Mouse (Mus musculus) forebrain, embryonic 14.5 days (tissue): ENCODE data around the gene Olfr588-ps1. TPM values are rescaled to one million over a fixed set of nuclear protein-coding genes. Genes with fewer than 3 reads are reported as not detected.
"Not testable (repeated sequence)": the region's sequence is repeated elsewhere in the genome, so short reads cannot be mapped to it uniquely, and the experiment has no call there.

Experiments
- ATAC-seq: fragments of 200-750 bp; cut with Nextera tagmentation; 2 replicates; pipeline ENCODE4 v1.8.0; 2017; ENCODE audit warnings: mild to moderate bottlenecking, moderate library complexity
- DNase-seq: peaks from one replicate; pipeline ENCODE4 v3.0.0-alpha.2; 2015; ENCODE audit warnings: low spot score
- H3K27ac ChIP-seq: fragments of 300-500 bp; sonication (generic); 2 replicates; pipeline ENCODE4 v1.5.1; 2014; ENCODE audit warnings: low read depth, mild to moderate bottlenecking, control low read depth, low read length, moderate library complexity
- H3K27me3 ChIP-seq: fragments of 300-500 bp; sonication (generic); replicated peaks from 2 replicates; pipeline ENCODE4 v1.6.1; 2014; ENCODE audit warnings: low read length, control low read depth, mixed read lengths; ENCODE audit not compliant: control insufficient read depth, insufficient read depth
- H3K36me3 ChIP-seq: fragments of 300-500 bp; sonication (generic); 2 replicates; pipeline ENCODE4 v1.6.1; 2014; ENCODE audit warnings: low read length, control low read depth; ENCODE audit not compliant: control insufficient read depth, insufficient read depth
- H3K4me1 ChIP-seq: fragments of 300-500 bp; sonication (generic); 2 replicates; pipeline ENCODE4 v1.6.1; 2014; ENCODE audit warnings: antibody characterized with exemption, low read length, control low read depth; ENCODE audit not compliant: control insufficient read depth, insufficient read depth
- H3K4me2 ChIP-seq: fragments of 300-500 bp; sonication (generic); 2 replicates; pipeline ENCODE4 v1.6.1; 2014; ENCODE audit warnings: mild to moderate bottlenecking, control low read depth, low read length
- H3K4me3 ChIP-seq: fragments of 300-500 bp; sonication (generic); 2 replicates; pipeline ENCODE4 v1.5.1; 2014; ENCODE audit warnings: low read depth, low read length, control low read depth
- H3K9ac ChIP-seq: fragments of 300-500 bp; sonication (generic); 2 replicates; pipeline ENCODE4 v1.6.1; 2014; ENCODE audit warnings: mild to moderate bottlenecking, low read length, control low read depth, moderate library complexity
- H3K9me3 ChIP-seq: fragments of 300-500 bp; sonication (generic); replicated peaks from 2 replicates; pipeline ENCODE4 v1.6.1; 2016; ENCODE audit warnings: low read length, control low read depth, mixed read lengths; ENCODE audit not compliant: control insufficient read depth
- WGBS: fragments of 180-500 bp; shearing (Covaris S2); extraction: QIAGEN DNeasy Blood & Tissue Kit; methylation state at CpG from one replicate; pipeline ENCODE4 v1.1.7; 2014; 5-methylcytosine and 5-hydroxymethylcytosine counted together
- polyA plus RNA-seq: library from polyadenylated mRNA; unstranded; fragments of >200 nt; fragmentation: Nextera tagmentation; extraction: Ambion mirVana; gene quantifications from 2 replicates; pipeline ENCODE4 v1.2.1, GENCODE M21; 2014

The Olfr588-ps1 gene
- not detected in 2 replicates for polyA plus RNA-seq

DNA sequence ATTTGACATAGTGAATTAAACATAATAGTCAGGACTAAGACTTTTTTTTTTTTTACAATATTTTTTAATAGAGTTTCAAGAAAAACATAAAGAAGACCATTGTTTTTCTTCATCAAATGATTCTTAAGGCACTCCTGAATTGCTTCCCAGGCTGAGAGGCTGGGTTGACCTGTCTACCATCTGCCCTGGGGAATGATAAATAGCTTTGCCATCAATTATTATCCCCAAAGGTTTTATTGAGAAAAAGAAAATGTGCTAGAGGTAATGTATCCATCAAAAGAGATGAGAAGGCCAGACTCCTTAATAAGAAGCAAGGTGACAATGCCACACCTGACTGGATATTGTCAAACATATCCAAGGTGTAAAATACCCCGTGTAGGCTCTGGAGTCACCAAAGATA, at the start of gene Olfr588-ps1:
TSS of gene Olfr588-ps1 (plus strand) at position 301 of the 400 bp plus-strand sequence.
- H3K4me1 ChIP-seq: no peaks in the 10 kb centered on the region
- H3K36me3 ChIP-seq: no peaks in the 10 kb centered on the region
- H3K4me3 ChIP-seq: no peak within 1 kb of the TSS
- H3K4me2 ChIP-seq: no peak within 1 kb of the TSS
- no peak within 1 kb of the TSS for H3K9ac ChIP-seq
- no peaks in the 10 kb centered on the region for H3K9me3 ChIP-seq
- ATAC-seq (no peak), DNase-seq (no peak)
- WGBS: 91% methylated on average over 1 of the region's 1 CpGs
- H3K27me3 ChIP-seq: no peaks in the 10 kb centered on the region
- H3K27ac ChIP-seq: no peak within 1 kb of the TSS

DNA sequence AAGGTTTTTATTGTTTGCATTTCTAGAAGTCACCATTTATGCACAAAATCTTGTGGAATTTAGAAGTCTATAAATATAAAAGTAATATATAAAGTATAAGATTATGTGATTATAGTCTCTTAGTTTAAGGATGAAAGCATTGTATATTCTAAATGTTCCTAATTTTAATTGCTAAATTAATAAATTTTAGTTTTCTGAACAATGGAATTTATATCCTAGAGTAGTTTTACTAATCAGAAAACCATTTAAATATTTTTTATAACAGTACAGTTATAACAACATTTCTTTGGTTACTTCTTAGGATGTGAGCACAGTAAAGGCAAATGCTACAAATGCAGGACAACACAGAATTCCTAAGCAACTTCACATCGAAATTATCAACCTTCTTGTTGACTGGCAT, 43.3 kb upstream of the Olfr588-ps1 start, which contains the start of gene Olfr585:
TSS of gene Olfr585 (plus strand) at position 301 of the 400 bp plus-strand sequence.
- DNase-seq (no peak), ATAC-seq (no peak)
- Histone ChIP-seq H3K9ac (no peak within 1 kb of the TSS), H3K36me3 (no peaks in the 10 kb centered on the region), H3K4me3 (no peak within 1 kb of the TSS), H3K27me3 (no peaks in the 10 kb centered on the region), H3K4me1 (no peaks in the 10 kb centered on the region), H3K27ac (no peak within 1 kb of the TSS), H3K4me2 (no peak within 1 kb of the TSS), H3K9me3 (no peaks in the 10 kb centered on the region)
- 91% methylated on average over 1 of the region's 1 CpGs for WGBS

DNA sequence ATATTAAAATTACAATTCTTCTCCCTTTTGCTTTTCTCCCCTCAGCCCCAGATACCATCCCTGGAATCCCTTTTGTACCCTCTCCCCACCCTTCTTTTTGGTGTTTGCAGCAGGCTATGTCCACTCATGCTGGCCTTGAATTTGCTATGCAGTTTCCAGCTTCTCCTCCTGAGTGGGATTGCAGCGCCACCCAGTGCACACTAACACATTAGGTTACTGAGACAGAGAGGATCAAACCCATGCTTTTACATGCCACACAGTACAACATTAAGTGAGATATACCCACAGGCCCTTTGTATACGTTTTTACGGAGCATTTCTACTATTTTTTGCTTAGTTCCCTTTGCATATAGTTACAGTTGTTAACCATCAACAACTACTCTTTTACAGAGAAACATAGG, 21.3 kb upstream of the Olfr588-ps1 start:
- no peaks in the 10 kb centered on the region for H3K27me3 ChIP-seq
- DNase-seq (no peak), ATAC-seq (no peak)
- WGBS: 65% methylated on average over 3 of the region's 3 CpGs
- no peak overlapping the region for H3K9ac ChIP-seq
- no peak overlapping the region for H3K27ac ChIP-seq
- no peaks in the 10 kb centered on the region for H3K4me1 ChIP-seq
- no peaks in the 10 kb centered on the region for H3K9me3 ChIP-seq
- no peaks in the 10 kb centered on the region for H3K36me3 ChIP-seq
- H3K4me2 ChIP-seq: no peak overlapping the region
- H3K4me3 ChIP-seq: no peak overlapping the region

DNA sequence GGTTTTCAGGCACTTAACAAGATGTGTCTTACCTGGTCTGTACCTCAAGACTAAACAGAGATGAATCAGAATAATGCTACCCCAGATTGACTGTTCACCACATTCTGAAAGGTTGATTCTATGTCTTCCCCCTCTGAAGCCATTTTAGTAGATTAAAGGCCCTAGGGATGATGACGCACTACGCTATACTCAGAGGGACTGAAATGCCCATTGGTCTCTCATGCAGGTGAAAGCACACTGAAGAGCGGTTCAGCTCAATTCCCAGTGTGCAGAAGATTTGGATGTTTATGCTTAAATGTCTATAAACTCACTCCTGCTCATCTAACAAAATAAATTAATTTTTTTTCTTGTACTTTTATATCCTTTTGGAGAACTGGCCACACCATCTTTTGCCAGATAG, 15.1 kb upstream of the Olfr588-ps1 start, which contains the start of gene Olfr586:
TSS of gene Olfr586 (minus strand) at position 101 of the 400 bp plus-strand sequence.
- DNase-seq (no peak), ATAC-seq (no peak)
- Histone ChIP-seq H3K4me1 (no peaks in the 10 kb centered on the region), H3K4me2 (no peak within 1 kb of the TSS), H3K9me3 (no peaks in the 10 kb centered on the region), H3K27me3 (no peaks in the 10 kb centered on the region), H3K4me3 (no peak within 1 kb of the TSS), H3K36me3 (no peaks in the 10 kb centered on the region), H3K27ac (no peak within 1 kb of the TSS), H3K9ac (no peak within 1 kb of the TSS)
- WGBS: 95% methylated on average over 3 of the region's 3 CpGs

DNA sequence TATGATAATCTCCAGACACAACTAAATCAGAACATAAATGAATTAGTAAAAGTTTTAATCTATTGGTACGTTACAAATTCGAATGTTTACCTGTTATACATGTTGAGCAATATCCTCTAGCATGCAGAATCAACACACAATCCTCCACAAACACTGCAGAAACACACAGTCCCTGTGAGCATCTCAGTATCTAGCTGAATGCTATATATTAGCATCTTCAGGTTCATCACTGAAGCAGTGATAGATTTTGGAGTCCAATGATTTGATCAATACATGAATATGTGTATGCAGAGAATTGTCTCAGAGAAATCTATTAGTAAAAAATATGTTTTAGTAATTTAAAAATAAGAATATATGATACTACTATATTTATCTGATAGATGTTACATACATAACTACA, 15.6 kb downstream of the Olfr588-ps1 start, which contains the start of gene Olfr589:
TSS of gene Olfr589 (minus strand) at position 101 of the 400 bp plus-strand sequence.
- no peaks in the 10 kb centered on the region for H3K27me3 ChIP-seq
- no peak within 1 kb of the TSS for H3K4me2 ChIP-seq
- H3K36me3 ChIP-seq: no peaks in the 10 kb centered on the region
- ATAC-seq (no peak), DNase-seq (no peak)
- no peak within 1 kb of the TSS for H3K27ac ChIP-seq
- H3K9me3 ChIP-seq: no peaks in the 10 kb centered on the region
- H3K9ac ChIP-seq: no peak within 1 kb of the TSS
- H3K4me1 ChIP-seq: no peaks in the 10 kb centered on the region
- WGBS: 64% methylated on average over 2 of the region's 2 CpGs
- no peak within 1 kb of the TSS for H3K4me3 ChIP-seq

DNA sequence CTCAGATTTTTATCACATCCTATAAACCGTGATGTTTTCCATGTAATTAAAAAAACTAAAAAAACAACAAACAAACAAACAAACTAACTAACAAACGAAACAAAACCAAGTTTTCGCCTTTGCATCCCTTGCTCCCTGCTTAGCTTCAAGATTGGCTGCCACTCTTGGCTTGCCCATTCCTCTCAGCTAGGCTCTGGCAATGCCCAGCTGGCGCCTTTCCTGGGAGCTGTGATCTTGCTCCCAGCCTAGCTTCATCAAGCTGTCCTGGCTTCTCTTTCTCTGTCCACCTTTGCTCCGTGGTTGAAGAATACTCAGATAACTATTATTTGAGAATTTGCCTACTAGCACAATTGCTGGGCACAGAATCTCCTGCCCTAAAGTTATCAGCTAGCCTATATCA, 29.0 kb downstream of the Olfr588-ps1 start:
- WGBS: 80% methylated on average over 5 of the region's 5 CpGs
- no peaks in the 10 kb centered on the region for H3K36me3 ChIP-seq
- no peak overlapping the region for H3K9ac ChIP-seq
- ATAC-seq (no peak), DNase-seq (no peak)
- no peaks in the 10 kb centered on the region for H3K4me1 ChIP-seq
- no peaks in the 10 kb centered on the region for H3K9me3 ChIP-seq
- no peaks in the 10 kb centered on the region for H3K27me3 ChIP-seq
- H3K27ac ChIP-seq: no peak overlapping the region
- no peak overlapping the region for H3K4me2 ChIP-seq
- H3K4me3 ChIP-seq: no peak overlapping the region

DNA sequence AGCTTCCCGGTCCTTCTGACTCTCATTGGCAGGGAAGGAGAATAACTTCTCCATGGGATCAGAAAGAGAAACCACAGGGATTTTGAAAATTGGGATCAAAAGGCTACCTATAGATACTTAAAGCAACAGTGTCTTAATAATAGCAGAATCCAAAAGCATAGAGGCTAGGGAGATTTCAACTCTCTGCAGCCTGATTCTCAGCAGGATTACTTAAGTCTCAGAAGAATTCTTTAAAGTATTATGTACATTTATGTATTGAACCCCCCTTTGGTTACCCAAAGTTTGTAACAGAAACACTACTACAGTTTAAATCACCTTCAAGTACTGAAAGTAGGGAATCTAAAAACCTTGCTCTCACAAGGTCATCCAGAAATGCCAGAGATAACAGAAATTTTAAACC, 37.6 kb downstream of the Olfr588-ps1 start, which contains the start of gene Olfr591:
TSS of gene Olfr591 (minus strand) at position 101 of the 400 bp plus-strand sequence.
- Histone ChIP-seq H3K4me1 (no peaks in the 10 kb centered on the region), H3K4me3 (no peak within 1 kb of the TSS), H3K36me3 (no peaks in the 10 kb centered on the region), H3K27me3 (no peaks in the 10 kb centered on the region), H3K4me2 (no peak within 1 kb of the TSS), H3K27ac (no peak within 1 kb of the TSS), H3K9me3 (0 out of 2 replicates have a peak, but pooled peaks cover 3% of the 10 kb centered on the region), H3K9ac (no peak within 1 kb of the TSS)
- no peak for DNase-seq
- no peak for ATAC-seq
- WGBS: 72% methylated on average over 1 of the region's 1 CpGs

DNA sequence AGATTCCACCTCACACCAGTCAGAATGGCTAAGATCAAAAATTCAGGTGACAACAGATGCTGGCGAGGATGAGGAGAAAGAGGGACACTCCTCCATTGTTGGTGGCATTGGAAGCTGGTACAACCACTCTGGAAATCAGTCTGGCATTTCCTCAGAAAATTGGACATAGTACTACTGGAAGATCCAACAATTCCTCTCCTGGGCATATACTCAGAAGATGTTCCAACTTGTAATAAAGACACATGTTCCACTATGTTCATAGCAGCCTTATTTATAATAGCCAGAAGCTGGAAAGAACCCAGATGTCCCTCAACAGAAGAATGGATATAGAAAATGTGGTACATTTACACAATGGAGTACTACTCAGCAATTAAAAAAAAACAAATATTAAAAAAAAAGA, 43.8 kb downstream of the Olfr588-ps1 start, which contains the start of gene Olfr592:
TSS of gene Olfr592 (plus strand) at position 301 of the 400 bp plus-strand sequence.
- not testable (repeated sequence) for H3K36me3 ChIP-seq, H3K27me3 ChIP-seq, ATAC-seq, H3K9ac ChIP-seq, DNase-seq, H3K9me3 ChIP-seq, H3K4me2 ChIP-seq, H3K4me1 ChIP-seq, H3K4me3 ChIP-seq, H3K27ac ChIP-seq
- WGBS: 78% methylated on average over 1 of the region's 1 CpGs
